ENCODE assay signal across 8 mouse cellular contexts in genomic region chr6:140423846-140424200, GRCm38 (mm10). TPM values are rescaled to one million over a fixed set of nuclear protein-coding genes. Genes with fewer than 3 reads are reported as not detected.
DNase-seq lines count a peak whose midpoint lies in the region; ATAC-seq and TF ChIP-seq lines count a peak whose summit lies in the region.

Gene Plekha5, plus strand, starts transcription at chr6:140424054.

- peak; percentile 49 for DNase-seq in 3T3-L1 (ENCODE audit: low read depth, low spot score)
- peak; percentile 86 for DNase-seq in embryonic facial prominence, embryonic 10.5 days (ENCODE audit: low spot score)
- peak; percentile 86 for DNase-seq in kidney, postnatal 0 days (ENCODE audit: low spot score)
- DNase-seq in liver, embryonic 13.5 days = peak; percentile 9
- DNase-seq in natural killer cell, adult 2 months (ENCODE audit: low spot score in 2 of 2) = peak; percentile 14 to 40
- peak; percentile 75 for DNase-seq in testis, postnatal 10 days (ENCODE audit: low spot score)

- H3K4me2 ChIP-seq in heart, embryonic 12.5 days = peak within 1 kb of the TSS; percentile 93
- peak within 1 kb of the TSS; percentile 89 for H3K4me2 ChIP-seq in kidney, postnatal 0 days (ENCODE audit: low read length)
- H3K4me2 ChIP-seq in liver, embryonic 13.5 days = peak within 1 kb of the TSS; percentile 77

- peak within 1 kb of the TSS; percentile 98 for H3K27ac ChIP-seq in embryonic facial prominence, embryonic 10.5 days (replicated peaks)
- peak within 1 kb of the TSS; percentile 83 for H3K27ac ChIP-seq in heart, embryonic 12.5 days (ENCODE audit: poor library complexity, severe bottlenecking)
- H3K27ac ChIP-seq in kidney, postnatal 0 days = peak within 1 kb of the TSS; percentile 92
- peak within 1 kb of the TSS; percentile 50 for H3K27ac ChIP-seq in liver, embryonic 13.5 days

- H3K4me1 ChIP-seq in embryonic facial prominence, embryonic 10.5 days = peaks cover 17% of the 10 kb centered on the region
- peaks cover 5% of the 10 kb centered on the region for H3K4me1 ChIP-seq in heart, embryonic 12.5 days (replicated peaks)
- H3K4me1 ChIP-seq in kidney, postnatal 0 days (replicated peaks; ENCODE audit: insufficient read depth, low read length) = no peaks in the 10 kb centered on the region
- H3K4me1 ChIP-seq in liver, embryonic 13.5 days (replicated peaks) = peaks cover 5% of the 10 kb centered on the region; the same call in 1 of the 2 replicates

- no peak; the same call in 1 of the 2 replicates for TF ChIP-seq CTCF in kidney, postnatal 0 days (IDR thresholded peaks at IDR 0.05; ENCODE audit: low read depth)

- no peaks in the 10 kb centered on the region for H3K27me3 ChIP-seq in embryonic facial prominence, embryonic 10.5 days (replicated peaks; ENCODE audit: low read depth, poor library complexity, severe bottlenecking)
- H3K27me3 ChIP-seq in heart, embryonic 12.5 days (replicated peaks) = no peaks in the 10 kb centered on the region
- H3K27me3 ChIP-seq in kidney, postnatal 0 days (ENCODE audit: insufficient read depth, low read length) = no peaks in the 10 kb centered on the region
- peaks cover 26% of the 10 kb centered on the region for H3K27me3 ChIP-seq in liver, embryonic 13.5 days

- H3K36me3 ChIP-seq in embryonic facial prominence, embryonic 10.5 days (replicated peaks) = peaks cover 18% of the 10 kb centered on the region
- H3K36me3 ChIP-seq in heart, embryonic 12.5 days = peaks cover 7% of the 10 kb centered on the region; the same call in 1 of the 2 replicates
- H3K36me3 ChIP-seq in kidney, postnatal 0 days (ENCODE audit: insufficient read depth, low read length) = no peaks in the 10 kb centered on the region; the same call in 1 of the 2 replicates
- H3K36me3 ChIP-seq in liver, embryonic 13.5 days = 0 out of 2 replicates have a peak, but pooled peaks cover 3% of the 10 kb centered on the region

- peak; percentile 69 for ATAC-seq in activated CD4-positive, CD25-positive, alpha-beta regulatory T cell, adult 4 months
- peak; percentile 94 for ATAC-seq in heart, embryonic 12.5 days (ENCODE audit: insufficient number of reproducible peaks, low FRiP score)
- ATAC-seq in kidney, postnatal 0 days (replicated peaks; ENCODE audit: low FRiP score, low read depth) = peak; percentile 93
- ATAC-seq in liver, embryonic 13.5 days (ENCODE audit: low read depth) = peak; percentile 90

- 0 out of 2 replicates have a peak, but pooled peaks cover 7% of the 10 kb centered on the region for H3K9me3 ChIP-seq in embryonic facial prominence, embryonic 10.5 days
- H3K9me3 ChIP-seq in heart, embryonic 12.5 days (replicated peaks) = peaks cover 9% of the 10 kb centered on the region; the same call in 1 of the 2 replicates
- 0 out of 2 replicates have a peak, but pooled peaks cover 4% of the 10 kb centered on the region for H3K9me3 ChIP-seq in kidney, postnatal 0 days (replicated peaks; ENCODE audit: low read length)
- H3K9me3 ChIP-seq in liver, embryonic 13.5 days (replicated peaks) = no peaks in the 10 kb centered on the region

- H3K4me3 ChIP-seq in embryonic facial prominence, embryonic 10.5 days = peak within 1 kb of the TSS; percentile 96
- H3K4me3 ChIP-seq in heart, embryonic 12.5 days = peak within 1 kb of the TSS; percentile 99
- H3K4me3 ChIP-seq in kidney, postnatal 0 days (replicated peaks; ENCODE audit: low read depth, low read length) = peak within 1 kb of the TSS; percentile 97
- H3K4me3 ChIP-seq in liver, embryonic 13.5 days (replicated peaks) = peak within 1 kb of the TSS; percentile 74

- H3K9ac ChIP-seq in heart, embryonic 12.5 days = peak within 1 kb of the TSS; percentile 95
- H3K9ac ChIP-seq in kidney, postnatal 0 days (ENCODE audit: low read depth, low read length) = peak within 1 kb of the TSS; percentile 95
- peak within 1 kb of the TSS; percentile 78 for H3K9ac ChIP-seq in liver, embryonic 13.5 days

- WGBS in embryonic facial prominence, embryonic 10.5 days = 1% methylated on average over 65 of the region's 65 CpGs
- 8% methylated on average over 61 of the region's 65 CpGs for WGBS in heart, embryonic 12.5 days
- 0% methylated on average over 37 of the region's 65 CpGs for WGBS in kidney, postnatal 0 days
- WGBS in liver, embryonic 13.5 days (ENCODE audit: insufficient replicate concordance) = under 1% methylated on average over 18 of the region's 65 CpGs

RNA-seq across cellular contexts. Expression of gene Plekha5, which starts in this region (rescaled TPM):
- polyA plus RNA-seq in activated CD4-positive, CD25-positive, alpha-beta regulatory T cell, adult 4 months (2017; shearing (Covaris generic)) = 10 to 100 TPM; 14.2 to 15.0 TPM
- 42.0 and 47.1 TPM in 2 replicates for polyA plus RNA-seq in embryonic facial prominence, embryonic 10.5 days (2016; fragmentation: Nextera tagmentation; extraction: Ambion mirVana)
- 21.9 and 22.3 TPM in 2 replicates for polyA plus RNA-seq in heart, embryonic 12.5 days (2016; fragmentation: Nextera tagmentation; extraction: Ambion mirVana)
- polyA plus RNA-seq in kidney, postnatal 0 days (2015; fragmentation: Nextera tagmentation; extraction: Ambion mirVana) = 39.0 and 40.2 TPM in 2 replicates
- 4.8 and 6.3 TPM in 2 replicates for polyA plus RNA-seq in liver, embryonic 13.5 days (2015; fragmentation: Nextera tagmentation; extraction: Ambion mirVana)

Comparison
In these comparisons a context has a peak if more than half of its experiments do, and no peak if none do; other contexts are left out.
1. Peak in every context shown above with its lines: DNase-seq, ATAC-seq, H3K4me3 ChIP-seq and H3K27ac ChIP-seq.
2. DNase-seq: peak in every context shown above with its lines; median percentile 86 in embryonic facial prominence, embryonic 10.5 days; 86 in kidney, postnatal 0 days; 75 in testis, postnatal 10 days; 49 in 3T3-L1; 27 in natural killer cell, adult 2 months; 9 in liver, embryonic 13.5 days.